ENCODE assay signal across 21 mouse cellular contexts in the genomic region with DNA sequence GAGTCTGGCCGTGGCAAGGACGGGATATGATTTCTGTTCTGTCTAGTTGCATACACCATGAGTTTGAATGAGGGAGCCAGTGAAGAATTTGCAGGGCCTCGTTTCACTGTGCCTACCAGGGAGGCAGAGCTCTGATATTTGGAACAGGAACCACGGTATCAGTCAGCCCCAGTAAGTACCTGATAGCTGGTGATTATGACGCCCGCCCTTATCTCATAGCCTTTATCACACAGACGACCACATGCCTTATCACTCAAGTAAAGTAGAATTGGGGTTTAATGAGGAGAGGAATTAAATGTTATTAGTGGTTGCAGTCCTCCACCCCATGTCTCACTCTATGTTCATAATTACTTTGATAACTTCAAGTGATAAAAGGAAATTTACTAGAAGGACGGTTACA. TPM values are rescaled to one million over a fixed set of nuclear protein-coding genes. Genes with fewer than 3 reads are reported as not detected.
DNase-seq lines count a peak whose midpoint lies in the region; ATAC-seq and TF ChIP-seq lines count a peak whose summit lies in the region.
"Had no signal": no experiment of that assay in that cellular context is flagged by ENCODE, and none has a peak within 500 bp of the region (broad histone marks: within the 10 kb centered on the region; RNA-seq: fewer than 3 reads in every experiment).

No protein-coding gene starts in this region.

- peak overlapping the region; percentile 38 for H3K4me2 ChIP-seq in liver, postnatal 0 days (ENCODE audit: low read depth, low read length)
- H3K4me2 ChIP-seq: embryonic facial prominence, embryonic 15.5 days; forebrain, embryonic 12.5 days; hindbrain, embryonic 14.5 days; limb, embryonic 15.5 days; midbrain, embryonic 11.5 days had no signal

- no peaks in the 10 kb centered on the region for H3K9me3 ChIP-seq in liver, postnatal 0 days (ENCODE audit: low read length)
- no peaks in the 10 kb centered on the region for H3K9me3 ChIP-seq in midbrain, embryonic 10.5 days (replicated peaks)
- H3K9me3 ChIP-seq: embryonic facial prominence, embryonic 15.5 days; forebrain, embryonic 12.5 days; limb, embryonic 15.5 days had no signal

- peaks cover 15% of the 10 kb centered on the region for H3K4me1 ChIP-seq in liver, postnatal 0 days (ENCODE audit: insufficient read depth)
- peaks cover 7% of the 10 kb centered on the region; the same call in 1 of the 2 replicates for H3K4me1 ChIP-seq in midbrain, embryonic 10.5 days
- H3K4me1 ChIP-seq: embryonic facial prominence, embryonic 15.5 days; forebrain, embryonic 12.5 days had no signal

- H3K9ac ChIP-seq in liver, postnatal 0 days (replicated peaks) = no peak overlapping the region
- H3K9ac ChIP-seq: embryonic facial prominence, embryonic 15.5 days; forebrain, embryonic 12.5 days; hindbrain, embryonic 14.5 days; limb, embryonic 15.5 days had no signal

- peak; percentile 97 for TF ChIP-seq EP300 in liver, postnatal 0 days (IDR thresholded peaks at IDR 0.05; ENCODE audit: low read depth)

- H3K27ac ChIP-seq in liver, postnatal 0 days (ENCODE audit: low read depth) = no peak overlapping the region
- H3K27ac ChIP-seq in midbrain, embryonic 10.5 days (replicated peaks) = no peak overlapping the region
- H3K27ac ChIP-seq: embryonic facial prominence, embryonic 15.5 days; forebrain, embryonic 12.5 days; hindbrain, embryonic 14.5 days; limb, embryonic 15.5 days had no signal

- DNase-seq in CD4-positive, CD25-positive, alpha-beta regulatory T cell, adult 2 months (ENCODE audit: low read depth, low spot score) = peak; percentile 69
- peak; percentile 26 for DNase-seq in MEL-GATA-1-ER (ENCODE audit: extremely low read depth, low read depth)
- DNase-seq in induced T-regulatory cell, adult 2 months (ENCODE audit: low read depth) = peak; percentile 84
- no peak for DNase-seq in liver, postnatal 0 days
- no peak for DNase-seq in lung, postnatal 4 days
- no peak for DNase-seq in kidney, postnatal 14 days
- no peak for DNase-seq in midbrain, embryonic 10.5 days (ENCODE audit: low spot score)
- DNase-seq: adrenal gland, postnatal 14 days; cerebellum, adult 9-10 months; gastrocnemius, postnatal 36 days; kidney, adult 11 months; kidney, postnatal 10 days; lung, postnatal 10 days; right cerebral cortex, postnatal 4 days; thymus, postnatal 14 days had no signal

- H3K4me3 ChIP-seq in liver, postnatal 0 days (ENCODE audit: low read depth, low read length) = no peak overlapping the region
- H3K4me3 ChIP-seq in midbrain, embryonic 10.5 days = no peak overlapping the region
- H3K4me3 ChIP-seq: embryonic facial prominence, embryonic 15.5 days; forebrain, embryonic 12.5 days; limb, embryonic 15.5 days had no signal

- WGBS in liver, postnatal 0 days (ENCODE audit: insufficient replicate concordance) = 45% methylated on average over 8 of the region's 8 CpGs
- 87% methylated on average over 8 of the region's 8 CpGs for WGBS in midbrain, embryonic 10.5 days

- peak; percentile 45 for ATAC-seq in liver, postnatal 0 days

- no peaks in the 10 kb centered on the region for H3K27me3 ChIP-seq in liver, postnatal 0 days (ENCODE audit: insufficient read depth, low read length)
- no peaks in the 10 kb centered on the region for H3K27me3 ChIP-seq in midbrain, embryonic 10.5 days (ENCODE audit: low read depth, poor library complexity, severe bottlenecking)
- H3K27me3 ChIP-seq: CH12.LX; embryonic facial prominence, embryonic 15.5 days; forebrain, embryonic 12.5 days; limb, embryonic 15.5 days had no signal

- H3K36me3 ChIP-seq in liver, postnatal 0 days (replicated peaks; ENCODE audit: insufficient read depth, low read length) = no peaks in the 10 kb centered on the region
- H3K36me3 ChIP-seq in midbrain, embryonic 10.5 days = no peaks in the 10 kb centered on the region
- H3K36me3 ChIP-seq: embryonic facial prominence, embryonic 15.5 days; forebrain, embryonic 12.5 days; limb, embryonic 15.5 days had no signal

- no peak for TF ChIP-seq CTCF in liver, postnatal 0 days (IDR thresholded peaks at IDR 0.05; ENCODE audit: low read depth)

RNA-seq across cellular contexts. Expression of a gene that starts 49.6 kb away (rescaled TPM):
- 226 and 229 TPM in 2 replicates for polyA plus RNA-seq in liver, postnatal 0 days (2015; fragmentation: Nextera tagmentation; extraction: Ambion mirVana)
- 242 and 244 TPM in 2 replicates for polyA plus RNA-seq in midbrain, embryonic 10.5 days (2016; fragmentation: Nextera tagmentation; extraction: Ambion mirVana)

RNA-seq across cellular contexts. Expression of a gene that starts 49.7 kb away (rescaled TPM):
- polyA plus RNA-seq in liver, postnatal 0 days (2015; fragmentation: Nextera tagmentation; extraction: Ambion mirVana) = 15.9 and 17.1 TPM in 2 replicates
- 36.7 and 41.5 TPM in 2 replicates for polyA plus RNA-seq in midbrain, embryonic 10.5 days (2016; fragmentation: Nextera tagmentation; extraction: Ambion mirVana)

Comparison
In these comparisons a context has a peak if more than half of its experiments do, and no peak if none do; other contexts are left out.
1. DNase-seq: peak in CD4-positive, CD25-positive, alpha-beta regulatory T cell, adult 2 months (single experiment), MEL-GATA-1-ER (single experiment) and induced T-regulatory cell, adult 2 months (single experiment); none in liver, postnatal 0 days (single experiment), lung, postnatal 4 days (0 of 2), kidney, postnatal 14 days (single experiment) and midbrain, embryonic 10.5 days (single experiment).